Mouse (Mus musculus) bone marrow, adult 2 months (tissue): ENCODE measurements around the gene Immp2l.

Source experiments
- CTCF ChIP-seq: fragments of 200-500 bp; IDR thresholded peaks from 2 replicates; pipeline ENCODE4 v1.5.1; 2011; ENCODE audit warnings: low read length, control low read depth; ENCODE audit not compliant: control insufficient read depth, insufficient read depth
- POLR2A ChIP-seq: fragments of 200-500 bp; IDR thresholded peaks from 2 replicates; pipeline ENCODE4 v1.6.1; 2011; ENCODE audit warnings: low read depth, mild to moderate bottlenecking, control low read depth, low read length, borderline replicate concordance; ENCODE audit not compliant: control insufficient read depth

DNA sequence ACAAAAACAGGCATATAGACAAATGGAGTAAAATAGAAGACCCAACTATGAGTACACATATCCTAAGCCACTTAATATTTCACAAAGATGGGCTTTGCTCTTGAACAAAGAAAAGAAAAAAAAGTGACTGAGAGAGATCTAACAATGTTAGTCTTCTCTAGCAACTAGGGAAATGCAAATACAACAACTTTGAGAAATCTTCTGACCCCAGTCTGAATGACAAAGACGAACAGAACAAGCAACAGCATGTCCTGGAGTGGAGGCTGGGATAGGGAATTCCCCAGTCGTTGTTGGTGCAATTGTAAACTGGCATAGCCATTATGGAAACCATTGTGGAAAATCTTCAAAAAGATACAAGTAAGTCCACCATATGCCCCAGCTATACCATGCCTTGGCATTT, 235.7 kb downstream of the Immp2l start:
- TF ChIP-seq POLR2A (no peak), CTCF (no peak)
